In the genomic region with DNA sequence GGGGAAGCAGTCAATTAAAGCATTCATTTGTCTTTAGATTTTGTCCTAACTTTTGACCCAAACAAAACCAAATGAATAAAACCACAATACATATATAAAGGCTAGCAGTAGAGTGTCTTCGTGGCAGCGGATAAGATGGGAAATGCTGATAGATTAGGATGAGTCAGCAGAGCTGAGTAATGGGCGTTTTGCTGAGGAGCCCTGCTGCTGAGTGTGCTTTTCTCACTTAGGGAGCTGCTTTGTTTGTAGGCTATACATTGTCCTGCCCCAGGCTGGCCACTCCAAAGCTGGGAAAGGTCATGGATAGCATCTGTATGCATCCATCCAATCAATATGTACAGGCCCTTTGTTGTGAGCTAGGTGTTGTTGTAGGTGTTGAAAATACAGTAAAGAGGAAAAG, we compare ENCODE assay signal across 13 mouse cellular contexts.
DNase-seq lines count a peak whose midpoint lies in the region; ATAC-seq and TF ChIP-seq lines count a peak whose summit lies in the region.
"Had no signal": no experiment of that assay in that cellular context is flagged by ENCODE, and none has a peak within 500 bp of the region (broad histone marks: within the 10 kb centered on the region; RNA-seq: fewer than 3 reads in every experiment).

No protein-coding gene starts in this region.

- no peaks in the 10 kb centered on the region for H3K27me3 ChIP-seq in lung, embryonic 15.5 days
- H3K27me3 ChIP-seq in lung, postnatal 0 days (replicated peaks; ENCODE audit: insufficient read depth, low read length) = no peaks in the 10 kb centered on the region
- H3K27me3 ChIP-seq in liver, adult 2 months (ENCODE audit: control insufficient read depth, insufficient read depth, low read length) = no peaks in the 10 kb centered on the region
- H3K27me3 ChIP-seq in stomach, embryonic 16.5 days (ENCODE audit: control insufficient read depth, insufficient read depth, low read length) = no peaks in the 10 kb centered on the region
- H3K27me3 ChIP-seq in neural tube, embryonic 15.5 days (replicated peaks) = no peaks in the 10 kb centered on the region
- H3K27me3 ChIP-seq: hindbrain, embryonic 13.5 days; neural tube, embryonic 12.5 days had no signal

- H3K4me2 ChIP-seq in lung, embryonic 15.5 days = no peak overlapping the region
- H3K4me2 ChIP-seq in lung, postnatal 0 days (replicated peaks; ENCODE audit: low read depth, low read length) = no peak overlapping the region
- H3K4me2 ChIP-seq in stomach, embryonic 16.5 days (ENCODE audit: low read depth, low read length) = no peak overlapping the region
- H3K4me2 ChIP-seq in neural tube, embryonic 15.5 days = no peak overlapping the region
- H3K4me2 ChIP-seq: hindbrain, embryonic 13.5 days; neural tube, embryonic 12.5 days had no signal

- no peak overlapping the region for H3K9ac ChIP-seq in lung, embryonic 15.5 days
- no peak overlapping the region for H3K9ac ChIP-seq in lung, postnatal 0 days (replicated peaks; ENCODE audit: low read depth)
- no peak overlapping the region for H3K9ac ChIP-seq in liver, adult 2 months (ENCODE audit: low read depth, low read length)
- H3K9ac ChIP-seq in stomach, embryonic 16.5 days (ENCODE audit: low read length) = no peak overlapping the region
- H3K9ac ChIP-seq in neural tube, embryonic 15.5 days (replicated peaks) = no peak overlapping the region
- H3K9ac ChIP-seq: hindbrain, embryonic 13.5 days; neural tube, embryonic 12.5 days had no signal

- H3K79me2 ChIP-seq in liver, adult 2 months (ENCODE audit: control insufficient read depth, insufficient read depth, low read length) = no peaks in the 10 kb centered on the region

- no peak for TF ChIP-seq EP300 in lung, postnatal 0 days (IDR thresholded peaks at IDR 0.05)

- H3K9me3 ChIP-seq in lung, embryonic 15.5 days = no peaks in the 10 kb centered on the region
- no peaks in the 10 kb centered on the region for H3K9me3 ChIP-seq in lung, postnatal 0 days (ENCODE audit: low read length)
- H3K9me3 ChIP-seq in stomach, embryonic 16.5 days (replicated peaks; ENCODE audit: control insufficient read depth, low read length) = no peaks in the 10 kb centered on the region
- H3K9me3 ChIP-seq in neural tube, embryonic 15.5 days (replicated peaks) = no peaks in the 10 kb centered on the region
- H3K9me3 ChIP-seq: hindbrain, embryonic 13.5 days; neural tube, embryonic 12.5 days had no signal

- no peaks in the 10 kb centered on the region for H3K36me3 ChIP-seq in lung, embryonic 15.5 days
- H3K36me3 ChIP-seq in lung, postnatal 0 days (ENCODE audit: insufficient read depth, low read length) = no peaks in the 10 kb centered on the region
- H3K36me3 ChIP-seq in liver, adult 2 months (ENCODE audit: control insufficient read depth, insufficient read depth, low read length) = no peaks in the 10 kb centered on the region
- H3K36me3 ChIP-seq in stomach, embryonic 16.5 days (ENCODE audit: control insufficient read depth, insufficient read depth, low read length) = no peaks in the 10 kb centered on the region
- no peaks in the 10 kb centered on the region for H3K36me3 ChIP-seq in neural tube, embryonic 15.5 days
- H3K36me3 ChIP-seq: hindbrain, embryonic 13.5 days; neural tube, embryonic 12.5 days had no signal

- H3K4me3 ChIP-seq in lung, embryonic 15.5 days = no peak overlapping the region
- no peak overlapping the region for H3K4me3 ChIP-seq in lung, postnatal 0 days (ENCODE audit: low read depth, low read length)
- H3K4me3 ChIP-seq in liver, adult 2 months (ENCODE audit: insufficient read depth, low read depth, low read length) = no peak overlapping the region
- no peak overlapping the region for H3K4me3 ChIP-seq in stomach, embryonic 16.5 days (replicated peaks; ENCODE audit: low read length)
- no peak overlapping the region for H3K4me3 ChIP-seq in neural tube, embryonic 15.5 days (replicated peaks)
- H3K4me3 ChIP-seq: hindbrain, embryonic 13.5 days; neural tube, embryonic 12.5 days had no signal

- no peak for ATAC-seq in lung, embryonic 15.5 days (ENCODE audit: borderline replicate concordance, extremely low read depth, low FRiP score, low TSS enrichment)
- no peak for ATAC-seq in lung, postnatal 0 days
- no peak for ATAC-seq in stomach, embryonic 16.5 days (ENCODE audit: insufficient read depth, low FRiP score)
- no peak for ATAC-seq in neural tube, embryonic 15.5 days (ENCODE audit: low FRiP score)

- no peak for DNase-seq in lung, postnatal 0 days (ENCODE audit: low spot score)
- peak; percentile 15 for DNase-seq in R1 (ENCODE audit: low read depth, low spot score)
- no peak for DNase-seq in liver, adult 2 months (ENCODE audit: extremely low read depth, low read depth, low spot score)
- no peak for DNase-seq in embryo, embryonic 11 days
- DNase-seq in spleen, postnatal 36 days (ENCODE audit: low spot score in 2 of 2) = no peak
- DNase-seq: adrenal gland, postnatal 14 days; cerebellum, adult 9-10 months; kidney, postnatal 36 days had no signal

- TF ChIP-seq POLR2A in liver, adult 2 months (IDR thresholded peaks at IDR 0.05; ENCODE audit: extremely low read depth, insufficient read depth, low read length) = no peak

- H3K4me1 ChIP-seq in lung, embryonic 15.5 days = peaks cover 35% of the 10 kb centered on the region
- peaks cover 4% of the 10 kb centered on the region; the same call in 1 of the 2 replicates for H3K4me1 ChIP-seq in lung, postnatal 0 days (ENCODE audit: insufficient read depth, low read depth, low read length)
- H3K4me1 ChIP-seq in liver, adult 2 months (ENCODE audit: control insufficient read depth, insufficient read depth, low read length) = peaks cover 16% of the 10 kb centered on the region
- peaks cover 30% of the 10 kb centered on the region for H3K4me1 ChIP-seq in stomach, embryonic 16.5 days (ENCODE audit: control insufficient read depth, insufficient read depth, low read length)
- H3K4me1 ChIP-seq in neural tube, embryonic 15.5 days = peaks cover 12% of the 10 kb centered on the region

- TF ChIP-seq CTCF in lung, postnatal 0 days (IDR thresholded peaks at IDR 0.05) = no peak
- no peak for TF ChIP-seq CTCF in liver, adult 2 months (IDR thresholded peaks at IDR 0.05; ENCODE audit: low read depth, low read length)

- WGBS in lung, embryonic 15.5 days = 56% methylated on average over 3 of the region's 3 CpGs
- 63% methylated on average over 3 of the region's 3 CpGs for WGBS in lung, postnatal 0 days
- WGBS in liver, adult 2 months = 48% methylated on average over 3 of the region's 3 CpGs
- WGBS in stomach, embryonic 16.5 days = 44% methylated on average over 3 of the region's 3 CpGs
- WGBS in neural tube, embryonic 15.5 days = 58% methylated on average over 3 of the region's 3 CpGs

- H3K27ac ChIP-seq in lung, embryonic 15.5 days = peak overlapping the region; percentile 58
- no peak overlapping the region for H3K27ac ChIP-seq in lung, postnatal 0 days (ENCODE audit: low read length)
- H3K27ac ChIP-seq in liver, adult 2 months (replicated peaks; ENCODE audit: insufficient read depth, low read depth, low read length) = peak overlapping the region; percentile 75
- H3K27ac ChIP-seq in stomach, embryonic 16.5 days (ENCODE audit: low read length) = peak overlapping the region; percentile 79
- no peak overlapping the region for H3K27ac ChIP-seq in neural tube, embryonic 15.5 days (replicated peaks)
- H3K27ac ChIP-seq: hindbrain, embryonic 13.5 days; neural tube, embryonic 12.5 days had no signal

Comparison
In these comparisons a context has a peak if more than half of its experiments do, and no peak if none do; other contexts are left out.
1. H3K27ac ChIP-seq: peak in lung, embryonic 15.5 days (single experiment), liver, adult 2 months (single experiment) and stomach, embryonic 16.5 days (single experiment); none in lung, postnatal 0 days (single experiment) and neural tube, embryonic 15.5 days (single experiment).